Mouse (Mus musculus) gastrocnemius, postnatal 25 days (tissue): Measurements from ENCODE around the gene Ifna7. TPM values are rescaled to one million over a fixed set of nuclear protein-coding genes. Genes with fewer than 3 reads are reported as not detected.

Experiments used
- DNase-seq: peaks from one replicate; pipeline ENCODE4 v3.0.0; 2022
- total RNA-seq, 2 experiments: library from RNA; stranded (reverse); gene quantifications; 1 replicate in 1 of 2; 2 replicates in 1 of 2; pipeline ENCODE4 v1.2.3; 2021

The Ifna7 gene
- total RNA-seq, 2 experiments from 2014 or later, result not detected

DNA sequence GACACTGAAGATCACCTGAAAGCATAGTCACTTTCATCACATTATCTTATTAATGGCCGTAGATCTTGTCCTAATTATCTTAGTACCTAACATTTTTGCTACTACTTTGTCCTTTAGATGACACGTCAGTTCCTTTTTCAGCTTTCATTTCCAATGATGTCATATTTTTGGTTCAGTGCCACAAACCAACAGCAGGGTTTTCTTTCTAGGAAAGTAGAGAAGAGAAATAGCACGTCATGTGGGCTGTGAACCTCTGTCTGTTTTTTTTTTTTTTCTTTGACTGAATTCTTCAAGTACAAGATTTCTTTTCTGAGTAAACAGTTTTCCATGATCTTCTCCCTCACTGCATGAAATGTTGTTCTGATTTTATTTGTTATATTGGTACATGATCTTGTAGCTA lies 24.0 kb downstream of the Ifna7 start:
- no peak for DNase-seq

DNA sequence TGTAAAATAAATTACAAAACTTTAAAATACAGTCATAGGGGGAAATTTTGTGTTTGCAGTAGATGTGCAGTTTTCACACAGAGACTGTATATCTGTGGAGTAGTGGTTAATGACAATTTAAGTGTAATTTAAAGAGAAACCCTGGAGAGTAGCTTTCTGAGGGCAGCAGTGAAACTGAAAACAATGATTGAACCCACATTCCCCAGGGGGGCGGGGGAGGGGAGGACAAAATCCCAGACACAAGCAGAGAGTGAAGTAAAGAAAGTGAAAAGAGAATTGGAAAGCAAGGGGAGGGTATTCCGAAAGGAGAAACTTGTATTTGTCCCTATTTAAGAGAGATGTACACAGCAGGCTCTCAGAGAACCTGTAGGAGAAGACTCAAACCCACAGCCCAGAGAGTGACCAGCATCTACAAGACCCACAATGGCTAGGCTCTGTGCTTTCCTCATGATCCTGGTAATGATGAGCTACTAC lies 25.4 kb downstream of the Ifna7 start, which contains the start of gene Ifna4:
TSS of gene Ifna4 (plus strand) at position 424 of the 474 bp plus-strand sequence.
- no peak for DNase-seq

DNA sequence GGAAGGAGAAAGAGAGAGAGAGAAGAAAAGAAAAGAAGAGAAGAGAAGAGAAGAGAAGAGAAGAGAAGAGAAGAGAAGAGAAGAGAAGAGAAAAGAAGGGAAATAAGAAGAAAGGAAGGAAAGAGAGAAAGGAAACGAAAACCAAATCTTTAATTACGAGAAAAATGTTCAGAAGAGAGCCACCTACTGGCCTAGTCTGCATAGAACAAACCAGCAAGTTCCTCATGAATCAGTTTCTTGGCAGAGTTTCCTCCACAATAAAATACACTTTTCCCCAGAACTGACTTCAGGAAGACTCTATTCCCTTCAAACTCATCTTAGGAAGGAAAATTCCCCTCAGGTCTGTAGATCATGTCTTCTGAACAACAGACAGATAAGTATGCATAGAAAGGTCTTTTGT lies 29.3 kb downstream of the Ifna7 start:
- DNase-seq, result no peak

DNA sequence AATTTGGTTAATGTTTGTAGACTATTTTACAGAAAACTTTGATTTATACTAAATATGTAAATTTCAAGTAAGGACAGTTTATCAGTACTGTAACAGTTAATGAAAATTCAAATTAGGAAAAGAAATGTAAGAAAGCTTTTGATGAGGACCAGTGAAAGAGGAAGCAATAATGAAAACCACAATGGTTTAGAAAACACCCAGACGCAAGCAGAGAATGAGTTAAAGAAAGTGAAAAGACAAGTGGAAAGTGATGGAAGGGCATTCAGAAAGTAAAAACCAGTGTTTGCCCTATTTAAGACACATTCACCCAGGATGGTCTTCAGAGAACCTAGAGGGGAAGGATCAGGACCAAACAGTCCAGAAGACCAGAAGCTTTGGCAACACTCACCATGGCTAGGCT lies 33.7 kb downstream of the Ifna7 start, which contains the start of gene Ifna1:
TSS of gene Ifna1 (plus strand) at position 390 of the 400 bp plus-strand sequence.
- no peak for DNase-seq

DNA sequence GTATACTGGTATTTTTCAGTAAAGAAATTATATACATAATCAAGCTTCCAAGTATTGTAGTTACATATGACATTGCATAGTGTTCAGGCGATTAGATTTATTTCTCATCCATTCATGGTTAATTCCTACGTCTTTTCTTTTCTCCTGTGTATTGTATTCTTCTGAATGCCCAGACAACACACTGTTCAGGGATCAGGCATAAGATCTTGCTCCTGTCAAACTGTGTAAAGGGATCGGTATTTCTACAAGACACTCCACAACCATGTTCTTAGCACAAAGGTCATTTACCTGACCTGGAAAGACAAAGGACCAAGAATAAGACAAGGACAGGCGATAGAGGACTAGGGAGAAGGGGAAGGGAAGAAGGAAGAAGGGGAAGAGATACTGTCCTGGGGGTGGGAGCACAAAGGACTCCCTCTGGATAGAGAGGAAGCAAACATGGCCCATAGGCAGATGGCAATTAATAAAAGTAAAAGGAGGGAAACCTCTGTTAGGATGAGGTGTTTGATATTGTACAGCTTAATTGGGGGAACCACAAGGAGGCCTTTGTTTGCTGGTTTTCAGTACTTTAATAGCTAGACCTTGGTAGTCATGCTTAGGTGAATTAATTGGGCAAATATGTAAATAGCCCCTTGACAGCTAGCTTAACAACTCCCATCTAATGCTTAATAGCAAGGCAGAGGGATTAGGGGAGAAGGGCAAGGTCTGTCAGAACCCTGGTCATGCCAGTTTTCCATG lies 35.2 kb downstream of the Ifna7 start:
- no peak for DNase-seq

DNA sequence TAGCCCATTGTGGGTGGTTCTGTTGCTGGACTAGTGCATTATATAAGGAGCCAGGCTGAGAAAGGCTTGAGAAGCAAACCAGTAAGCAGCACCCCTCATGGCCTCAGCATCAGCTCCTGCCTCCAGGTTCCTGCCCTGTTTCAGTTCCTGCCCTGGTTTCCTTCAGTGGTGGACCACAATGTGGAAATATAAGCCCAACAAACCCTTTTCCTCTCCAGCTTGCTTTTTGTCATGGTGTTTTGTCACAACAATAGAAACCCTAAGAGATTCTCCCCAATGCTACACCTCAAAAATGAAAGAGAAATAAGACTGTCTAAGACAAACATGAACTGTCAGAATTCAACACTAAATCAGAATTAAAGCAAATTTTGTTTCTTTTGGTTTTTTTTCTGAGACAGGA lies 43.2 kb downstream of the Ifna7 start:
- no peak for DNase-seq

DNA sequence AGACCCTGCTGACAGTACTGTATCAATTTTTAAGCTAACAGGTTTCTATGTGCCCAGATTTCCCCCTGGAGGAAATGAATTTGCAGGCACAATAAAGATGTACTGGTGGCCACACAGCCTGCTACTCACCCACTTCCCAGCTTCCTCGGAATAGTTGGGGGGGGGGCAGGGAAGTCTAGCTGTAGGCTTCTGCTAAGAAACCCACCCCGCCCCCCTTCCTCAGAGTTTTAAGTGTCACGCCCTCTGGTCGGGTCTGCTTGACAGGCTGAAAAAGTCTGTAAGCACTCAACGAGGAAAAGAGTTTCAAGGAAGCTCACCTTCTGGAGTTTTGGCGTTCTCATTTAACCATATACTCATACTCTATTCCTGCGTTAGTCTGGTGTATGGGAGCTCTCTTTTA lies 47.3 kb downstream of the Ifna7 start:
- DNase-seq, result no peak

DNA sequence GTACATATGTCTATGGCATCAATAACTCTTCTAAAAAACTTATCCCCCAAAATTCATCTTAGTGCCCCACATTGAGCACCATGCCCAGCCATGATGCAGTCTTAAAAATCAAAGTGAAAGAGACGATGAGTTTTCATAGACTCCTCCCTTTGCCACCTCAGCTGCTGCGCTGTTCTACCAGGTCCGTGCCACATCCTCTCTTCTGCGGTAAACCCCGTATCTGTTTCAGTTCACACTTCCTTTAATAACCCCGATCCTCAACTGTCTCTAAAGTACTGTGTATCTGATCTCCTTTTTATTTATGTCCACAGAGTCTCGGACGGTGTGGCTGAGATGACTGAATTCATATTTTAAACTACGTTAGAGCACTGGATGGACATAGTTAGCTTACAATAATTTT lies 48.6 kb downstream of the Ifna7 start:
- DNase-seq, result no peak

DNA sequence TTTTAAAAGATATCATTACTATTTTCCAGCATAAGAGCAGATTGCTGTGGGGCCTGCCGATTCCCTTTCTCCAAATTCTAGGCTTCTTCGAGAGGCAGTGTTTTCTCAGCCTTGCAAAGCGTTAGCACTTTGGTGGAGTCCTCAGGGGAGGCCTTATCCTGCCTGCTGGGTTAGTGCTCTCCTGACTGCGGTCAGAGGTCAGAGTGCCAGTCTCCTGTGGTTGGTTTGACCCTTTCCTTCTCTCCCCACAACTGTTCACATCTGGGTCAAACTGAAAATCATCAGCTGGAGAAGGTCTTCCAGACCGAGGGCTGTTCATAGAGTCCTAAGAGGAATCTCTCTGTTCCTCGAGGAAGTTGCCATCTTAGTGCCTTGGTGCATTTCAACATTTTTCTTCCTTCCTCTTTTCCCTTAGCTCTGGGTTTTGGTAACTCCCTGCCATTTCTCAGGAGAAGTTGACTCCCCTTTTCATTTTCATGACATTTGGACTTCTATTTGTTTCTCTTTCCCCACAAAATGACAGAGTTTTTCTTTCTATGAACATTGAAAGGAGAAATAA lies 49.1 kb downstream of the Ifna7 start:
- DNase-seq, result no peak

Other genes with a start within 250 kb of the Ifna7 start
- not detected for gene Ifna14, start 244.4 kb upstream of the Ifna7 start, total RNA-seq
- gene Ifna9, start 223.8 kb upstream of the Ifna7 start, total RNA-seq, result not detected
- not detected for gene Ifna12, start 212.9 kb upstream of the Ifna7 start, total RNA-seq
- not detected for gene C87499, start 181.8 kb upstream of the Ifna7 start, total RNA-seq
- gene Ifna13, start 171.8 kb upstream of the Ifna7 start, total RNA-seq, result not detected
- not detected for gene Ifna16, start 139.3 kb upstream of the Ifna7 start, total RNA-seq
- not detected for gene Ifna2, start 132.3 kb upstream of the Ifna7 start, total RNA-seq
- gene Ifnab, start 124.9 kb upstream of the Ifna7 start, total RNA-seq, result not detected
- under 1 TPM; 0.26 to 0.43 TPM for gene Gm26566, start 94.4 kb upstream of the Ifna7 start, total RNA-seq
- gene Klhl9, start 93.8 kb upstream of the Ifna7 start, total RNA-seq, result 10 to 100 TPM; 45.1 to 47.2 TPM
- gene Gm13271, start 61.4 kb upstream of the Ifna7 start, total RNA-seq, result not detected
- not detected for gene Gm13283, start 56.1 kb upstream of the Ifna7 start, total RNA-seq
- gene Gm13290, start 42.4 kb upstream of the Ifna7 start, total RNA-seq, result not detected
- not detected for gene Gm13289, start 39.3 kb upstream of the Ifna7 start, total RNA-seq
- gene Gm13272, start 36.4 kb upstream of the Ifna7 start, total RNA-seq, result not detected
- not detected for gene Ifnz, start 34.1 kb upstream of the Ifna7 start, total RNA-seq
- not detected for gene Gm13276, start 30.5 kb upstream of the Ifna7 start, total RNA-seq
- gene Gm13277, start 27.6 kb upstream of the Ifna7 start, total RNA-seq, result not detected
- not detected for gene Gm13278, start 24.7 kb upstream of the Ifna7 start, total RNA-seq
- gene Gm13275, start 21.7 kb upstream of the Ifna7 start, total RNA-seq, result not detected
- not detected for gene Gm13279, start 18.8 kb upstream of the Ifna7 start, total RNA-seq
- gene Gm13285, start 16.6 kb upstream of the Ifna7 start, total RNA-seq, result not detected
- gene Gm13287, start 13.0 kb upstream of the Ifna7 start, total RNA-seq, result not detected
- gene Gm13288, start 10.7 kb upstream of the Ifna7 start, total RNA-seq, result not detected
- gene Ifna11, start 3.7 kb downstream of the Ifna7 start, total RNA-seq, result not detected
- not detected for gene Ifna6, start 11.2 kb downstream of the Ifna7 start, total RNA-seq
- gene Ifna5, start 19.3 kb downstream of the Ifna7 start, total RNA-seq, result not detected
- not detected for gene Ifna4, start 25.6 kb downstream of the Ifna7 start, total RNA-seq
- gene Ifna1, start 33.9 kb downstream of the Ifna7 start, total RNA-seq, result not detected
- not detected for gene Ifne, start 64.0 kb downstream of the Ifna7 start, total RNA-seq